ENCODE assay signal across 9 mouse cellular contexts in genomic region chr2:138528461-138528860, GRCm38 (mm10).
"Had no signal": no experiment of that assay in that cellular context is flagged by ENCODE, and none has a peak within 500 bp of the region (broad histone marks: within the 10 kb centered on the region; RNA-seq: fewer than 3 reads in every experiment).

No protein-coding gene starts in this region.

- DNase-seq: lung, adult 18-20 months; lung, embryonic 14.5 days; lung, postnatal 10 days; right cerebral cortex, postnatal 14 days; thymus, adult 2 months; thymus, postnatal 25 days; thymus, postnatal 4 days had no signal

- ATAC-seq: midbrain, embryonic 13.5 days; midbrain, embryonic 15.5 days had no signal
